Mouse (Mus musculus) urinary bladder, adult 18-20 months (tissue): Measurements from ENCODE around the gene Wdr49.

Experiments used
- DNase-seq, 2 experiments: peaks; one replicate each; pipeline ENCODE4 v3.0.0; 2022; ENCODE audit warnings: low spot score in 2 of 2, mixed read lengths in 2 of 2

Wdr49 gene

DNA sequence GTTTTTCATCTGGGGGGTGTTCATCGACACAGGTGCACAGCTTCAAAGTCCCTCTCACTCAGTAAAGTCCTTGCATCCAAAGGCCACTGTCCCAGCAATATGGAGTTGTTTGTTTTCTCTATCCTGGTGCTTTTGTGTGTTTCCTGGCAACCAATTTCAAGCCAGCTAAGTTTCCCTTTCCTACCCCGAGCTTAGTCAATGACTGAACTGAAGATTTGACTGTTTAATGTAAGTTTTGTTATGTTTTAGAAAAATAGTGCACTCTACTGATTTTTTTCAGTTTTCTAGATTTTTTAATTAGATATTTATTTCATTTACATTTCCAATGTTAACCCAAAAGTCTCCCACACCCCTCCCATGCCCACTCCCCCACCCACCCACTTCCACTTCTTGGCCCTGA, at the start of gene Wdr49:
TSS of gene Wdr49 (minus strand) at position 101 of the 400 bp plus-strand sequence.
- DNase-seq: no peak

DNA sequence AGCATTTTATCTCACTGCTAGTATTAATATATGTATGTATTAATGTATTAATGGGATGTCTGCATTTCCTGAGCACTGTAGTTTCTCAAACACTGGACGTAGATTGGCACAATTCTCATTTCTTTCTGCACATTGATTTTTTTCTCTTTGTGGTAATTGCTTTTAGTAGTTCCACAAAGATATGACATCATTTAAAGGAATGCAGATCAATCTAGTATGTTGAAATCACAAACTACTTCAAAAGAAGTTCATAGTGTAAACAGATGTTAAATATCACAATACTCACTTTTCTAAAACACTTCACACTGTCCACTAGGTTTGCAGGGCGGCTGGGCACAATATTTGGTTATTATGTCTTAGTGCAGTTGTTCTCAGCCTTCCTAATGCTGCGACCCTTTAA, 49.1 kb upstream of the Wdr49 start:
- no peak for DNase-seq

DNA sequence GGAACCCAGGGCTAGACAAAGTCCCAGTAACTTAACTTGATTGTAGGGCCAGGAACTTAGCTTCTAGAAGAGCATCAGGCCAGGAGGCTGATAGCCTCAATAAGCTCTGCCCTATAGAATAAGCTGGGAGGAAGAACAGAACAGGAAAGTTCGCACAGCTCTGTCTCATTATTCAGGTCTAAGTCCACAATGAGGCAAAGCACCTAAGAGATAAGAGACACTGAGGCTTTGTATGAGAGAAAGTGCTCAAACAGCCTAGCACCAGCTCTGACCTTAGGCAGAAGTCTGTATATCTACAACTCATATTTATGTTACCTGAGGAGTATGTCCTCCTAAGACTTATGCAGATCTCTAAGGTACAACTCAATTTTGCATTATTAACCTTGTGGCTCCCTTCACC, 40.6 kb upstream of the Wdr49 start:
- no peak for DNase-seq

DNA sequence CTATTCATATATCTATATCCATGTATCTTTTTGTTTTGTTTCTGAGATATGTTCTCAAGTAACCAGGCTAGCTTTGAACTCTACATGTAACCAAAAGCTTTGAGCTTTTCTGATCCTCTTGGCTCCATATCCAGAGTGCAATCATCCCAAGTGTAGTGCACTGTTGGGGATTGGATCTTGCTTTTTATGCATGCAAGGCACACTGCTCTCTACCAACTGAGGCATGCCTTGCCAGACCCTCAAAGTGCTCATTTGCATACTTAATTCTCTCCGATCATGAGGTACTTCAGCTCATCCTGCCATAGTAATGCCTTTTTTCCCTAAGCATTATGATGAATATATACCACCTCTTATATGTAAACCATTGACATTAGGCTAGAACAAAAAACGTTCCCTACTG, 39.4 kb upstream of the Wdr49 start:
- DNase-seq: no peak

DNA sequence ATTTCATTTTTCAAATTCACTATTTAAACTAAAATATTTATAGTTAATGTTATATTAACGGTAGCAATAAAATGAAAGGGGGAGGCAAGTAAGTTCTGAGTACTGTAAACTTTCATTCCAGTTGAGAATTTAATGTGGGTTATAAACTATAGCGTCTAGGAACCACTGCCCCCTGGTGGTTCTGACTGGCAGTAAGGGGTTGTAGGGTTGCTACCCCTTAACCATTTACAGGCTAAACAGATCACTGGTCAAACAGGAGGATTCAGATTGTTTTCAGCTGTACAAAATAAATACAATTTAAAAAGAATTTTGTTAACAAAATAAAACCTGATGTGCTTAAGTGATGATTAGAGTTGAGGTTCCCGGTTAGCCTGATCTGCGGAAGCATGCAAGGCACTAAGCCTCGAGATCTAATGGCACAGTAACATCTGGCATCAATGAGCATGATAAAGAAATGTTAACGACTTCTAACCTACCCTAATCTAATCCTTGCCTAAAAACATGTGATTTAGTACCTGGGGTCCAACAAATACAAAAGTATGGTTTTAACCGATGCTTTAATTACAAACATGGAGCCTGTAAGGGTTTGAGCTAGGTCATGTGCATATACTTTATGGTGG, 35.8 kb upstream of the Wdr49 start:
- peak in 1 of 2 experiments; percentile 32 for DNase-seq

DNA sequence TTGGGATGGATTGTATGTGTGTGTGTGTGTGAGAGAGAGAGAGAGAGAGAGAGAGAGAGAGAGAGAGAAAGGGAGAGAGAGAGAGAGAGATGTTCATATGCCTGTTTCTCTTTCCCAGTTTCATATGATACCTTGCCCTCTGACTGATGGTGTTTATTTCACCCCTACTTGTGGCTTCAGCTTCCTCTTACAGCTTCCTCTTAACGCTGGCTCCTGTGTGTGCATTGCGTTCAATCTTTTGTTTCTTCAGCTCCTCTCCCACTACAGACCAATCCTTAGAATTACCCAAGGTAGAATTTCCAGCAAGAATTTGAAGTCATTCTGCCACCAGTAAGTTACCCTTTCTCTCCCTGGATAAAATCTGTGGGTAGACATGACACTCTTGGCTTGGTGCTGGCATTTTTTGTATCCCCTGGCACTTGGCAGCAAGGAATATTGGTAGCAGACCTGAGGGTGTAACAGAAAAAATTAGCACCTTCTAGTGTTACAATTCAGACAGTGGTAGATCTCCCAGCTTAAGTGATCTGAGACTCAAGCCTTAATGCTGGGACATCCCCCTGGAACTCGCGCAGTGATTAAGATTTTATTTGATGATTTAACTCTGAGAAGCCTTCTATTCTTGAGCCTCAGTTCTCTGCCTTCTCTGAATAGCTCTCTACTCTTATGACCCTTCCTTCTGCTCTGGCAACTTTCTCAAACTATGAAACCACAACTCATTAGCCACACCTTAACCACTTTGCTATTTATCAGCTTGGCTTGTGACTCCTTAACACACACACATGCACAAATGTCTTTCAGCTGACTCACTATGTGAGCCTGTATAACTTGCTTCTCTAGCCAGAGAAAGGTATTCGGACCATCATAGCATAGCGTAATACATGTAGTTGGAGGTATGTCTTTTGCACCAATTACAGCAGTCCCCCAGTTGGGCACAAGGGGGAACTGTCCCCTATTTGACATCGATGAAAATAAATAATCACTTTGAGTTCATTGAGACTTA, 17.3 kb upstream of the Wdr49 start:
- peak in 1 of 2 experiments; percentile 10 for DNase-seq

DNA sequence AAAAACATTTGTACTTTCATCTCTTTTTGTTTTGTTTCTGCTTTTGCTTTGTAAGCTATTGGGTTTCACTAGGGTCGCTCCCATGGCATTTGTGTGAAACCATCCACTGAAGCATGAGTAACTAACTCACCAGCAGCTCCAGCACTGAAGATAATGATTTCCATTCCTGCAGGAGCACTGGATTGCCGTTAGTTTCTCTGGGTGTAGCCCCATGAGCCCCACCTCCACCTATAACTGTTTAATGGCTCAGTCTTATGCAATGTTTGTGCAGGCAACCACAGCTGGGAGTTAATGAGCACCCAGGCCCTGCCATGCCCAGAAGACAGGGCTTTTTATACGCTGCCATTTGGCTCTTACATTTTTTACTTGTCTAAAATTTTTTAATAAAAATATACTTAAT, 11.0 kb upstream of the Wdr49 start:
- DNase-seq: no peak

DNA sequence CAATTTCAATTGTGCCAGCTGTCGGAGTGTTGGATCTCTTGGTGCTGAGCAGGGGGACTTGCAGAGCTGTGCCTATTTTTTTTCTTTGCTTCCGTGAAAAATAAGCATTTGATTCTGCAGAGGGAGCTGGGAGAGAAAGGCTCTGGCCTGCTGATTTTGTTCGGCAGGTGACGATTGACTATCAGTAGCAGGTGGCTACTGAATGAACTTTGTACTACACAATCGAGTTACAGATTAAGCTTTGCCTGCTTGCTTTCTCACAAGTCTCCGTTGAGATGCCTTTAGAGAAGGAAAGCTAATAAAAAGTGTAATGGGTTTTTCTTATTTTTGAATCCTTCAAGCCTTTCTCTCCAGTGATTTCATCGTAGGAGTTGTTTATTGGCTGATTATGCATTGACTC, 6.8 kb downstream of the Wdr49 start:
- no peak for DNase-seq

DNA sequence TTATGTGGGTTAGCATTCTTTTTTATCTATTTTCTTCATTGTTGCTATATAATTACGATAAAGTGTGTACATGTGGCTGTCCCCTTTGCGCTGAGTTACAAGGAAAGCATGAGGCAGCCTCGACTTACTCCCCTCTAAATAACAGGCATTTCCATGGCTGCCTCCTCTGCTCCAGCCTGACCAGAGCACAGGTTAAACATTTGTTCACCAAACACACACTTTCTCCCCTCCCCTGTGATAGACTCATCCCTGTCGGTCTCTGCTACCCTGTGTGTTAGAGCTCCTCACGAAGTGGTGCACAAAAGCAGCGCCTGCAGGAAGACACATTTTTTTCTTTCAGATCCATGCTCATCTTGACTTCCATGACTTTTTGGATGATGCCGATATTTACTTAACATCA, 7.3 kb downstream of the Wdr49 start:
- DNase-seq: no peak

DNA sequence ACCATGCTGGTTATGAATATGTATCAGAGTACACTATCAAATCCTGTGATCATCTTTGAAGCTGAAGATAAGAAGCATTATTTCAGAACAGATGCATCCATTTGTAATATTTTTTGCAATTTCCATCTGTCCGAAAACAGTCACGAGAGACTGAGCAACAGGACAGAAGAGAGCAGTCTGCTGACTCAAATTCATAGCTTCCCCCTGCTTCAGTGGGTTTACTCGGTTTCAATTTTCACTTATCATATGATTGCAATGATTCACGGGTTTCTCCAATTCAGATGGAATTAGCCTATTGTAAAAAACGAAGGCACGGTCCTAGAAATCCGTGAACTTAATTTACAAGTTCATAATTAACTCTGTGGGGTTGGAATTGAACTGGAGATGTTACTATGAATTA, 13.8 kb downstream of the Wdr49 start:
- no peak for DNase-seq

DNA sequence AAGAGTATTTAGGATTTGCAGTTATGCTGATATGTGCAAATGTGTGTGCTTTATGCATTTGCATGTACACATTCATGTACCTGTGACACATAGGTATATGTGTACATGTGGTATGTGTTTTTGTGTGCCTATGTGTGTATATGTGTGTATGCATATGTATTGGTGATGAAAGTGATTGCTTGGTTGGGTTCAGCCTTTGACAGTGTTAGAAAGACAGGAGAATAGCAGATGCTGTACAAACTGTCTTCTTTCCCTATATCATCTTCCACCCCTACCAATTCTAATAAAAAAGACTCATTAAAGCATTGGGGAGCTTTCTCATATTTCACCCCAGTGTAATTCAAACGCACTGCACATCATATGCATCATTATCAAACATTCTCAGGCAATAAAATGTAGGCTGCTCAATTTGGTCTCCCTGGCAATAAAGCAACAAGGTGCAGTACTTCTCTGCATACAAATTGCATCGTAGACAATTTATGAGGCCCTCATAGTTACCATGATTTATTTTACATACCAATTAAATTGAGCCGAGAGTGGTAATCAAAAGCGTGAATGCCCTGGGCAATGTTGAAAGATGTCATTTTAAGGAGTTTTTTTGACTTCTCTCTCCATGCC, 51.3 kb downstream of the Wdr49 start:
- DNase-seq: no peak

DNA sequence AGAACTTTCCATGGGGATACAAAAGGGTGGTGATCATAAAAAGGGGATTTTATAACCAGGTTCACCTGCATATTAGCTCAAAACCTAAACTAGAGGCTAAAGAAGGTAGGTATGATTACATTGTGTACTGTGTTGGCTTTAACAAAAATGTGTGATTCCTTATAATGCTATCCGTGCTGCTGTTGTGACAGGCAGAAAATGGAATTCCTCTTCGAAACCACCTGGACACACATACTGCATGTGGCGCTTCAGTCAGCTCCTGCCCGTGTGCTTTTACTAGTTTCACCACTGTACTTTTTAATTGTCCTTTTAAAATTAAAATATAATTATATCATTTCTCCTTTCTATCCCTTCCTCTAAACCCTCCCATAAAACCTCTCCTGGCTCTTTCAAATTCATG, 86.0 kb downstream of the Wdr49 start:
- DNase-seq: no peak

DNA sequence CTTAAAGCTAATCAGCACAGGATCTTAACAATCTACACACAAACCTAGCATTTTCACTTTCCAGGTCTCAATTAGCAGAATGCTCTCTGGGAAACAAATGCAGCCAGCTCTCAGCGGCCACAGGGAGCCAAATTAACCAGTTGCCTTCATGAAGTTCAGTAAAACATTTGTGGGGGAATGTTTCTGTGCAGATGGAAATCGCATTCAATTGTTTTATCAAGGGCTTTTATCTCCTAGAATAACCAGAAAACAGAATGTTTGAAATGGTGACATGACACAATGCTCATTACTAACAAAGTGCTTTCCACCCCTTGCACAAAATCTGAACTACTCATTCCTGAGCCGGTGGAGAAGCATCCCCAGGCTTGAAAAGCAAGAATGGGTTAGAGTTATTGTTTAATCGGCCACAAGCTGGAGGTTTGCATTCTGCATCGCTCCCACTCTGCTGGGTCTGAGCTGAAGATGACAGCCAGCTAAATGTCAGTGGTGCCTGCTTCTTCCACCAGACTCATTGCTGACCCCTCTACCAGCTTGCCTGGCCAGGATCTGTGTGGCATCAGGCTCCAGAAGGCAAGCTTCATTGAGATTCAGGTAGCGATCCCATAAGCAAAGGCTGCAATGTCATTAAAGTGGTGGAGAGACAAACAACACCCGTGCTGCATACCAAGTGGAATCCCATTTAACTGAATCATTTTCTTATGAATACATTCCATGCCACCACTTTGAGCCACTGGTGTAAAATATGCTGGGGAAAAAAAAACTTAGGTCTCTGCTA, 86.6 kb downstream of the Wdr49 start:
- no peak for DNase-seq

DNA sequence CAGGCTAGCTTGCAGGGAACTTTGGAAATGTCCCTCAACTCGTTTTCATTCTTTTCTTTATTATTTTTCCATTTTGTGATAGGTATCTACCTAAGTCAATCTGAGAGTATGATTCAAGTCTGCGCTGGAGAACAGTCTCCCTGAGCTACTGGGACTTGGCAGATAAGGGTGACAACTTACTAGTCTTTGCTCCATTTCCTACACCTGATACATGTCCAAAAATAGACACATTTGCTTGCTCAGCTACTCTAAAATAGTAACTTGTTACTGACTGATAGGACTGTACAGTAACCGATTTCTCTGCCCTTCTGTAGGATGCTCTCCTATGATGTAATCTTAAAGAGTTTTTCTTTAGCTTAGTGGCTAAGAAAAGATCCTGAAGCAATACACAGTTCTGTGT, 87.5 kb downstream of the Wdr49 start:
- no peak for DNase-seq

DNA sequence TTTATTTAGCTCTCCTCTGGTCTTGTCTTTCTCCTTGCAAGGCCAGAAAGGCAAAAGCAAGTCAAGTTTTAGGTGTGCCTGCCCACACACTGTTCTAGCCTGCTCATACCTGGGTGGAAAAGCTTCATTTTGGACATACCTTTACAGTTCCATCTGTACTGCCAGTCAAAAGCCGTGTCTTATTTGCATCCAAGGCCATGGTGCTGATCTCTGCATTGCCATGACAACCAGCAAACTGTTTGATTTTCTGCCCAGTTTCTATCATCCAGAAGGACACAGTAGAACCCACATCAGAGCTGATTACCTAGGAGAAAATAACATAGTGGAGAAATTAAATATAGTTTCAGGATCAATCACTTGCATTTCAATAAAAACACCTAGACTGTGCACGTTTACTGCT, 100.2 kb downstream of the Wdr49 start:
- DNase-seq: no peak

DNA sequence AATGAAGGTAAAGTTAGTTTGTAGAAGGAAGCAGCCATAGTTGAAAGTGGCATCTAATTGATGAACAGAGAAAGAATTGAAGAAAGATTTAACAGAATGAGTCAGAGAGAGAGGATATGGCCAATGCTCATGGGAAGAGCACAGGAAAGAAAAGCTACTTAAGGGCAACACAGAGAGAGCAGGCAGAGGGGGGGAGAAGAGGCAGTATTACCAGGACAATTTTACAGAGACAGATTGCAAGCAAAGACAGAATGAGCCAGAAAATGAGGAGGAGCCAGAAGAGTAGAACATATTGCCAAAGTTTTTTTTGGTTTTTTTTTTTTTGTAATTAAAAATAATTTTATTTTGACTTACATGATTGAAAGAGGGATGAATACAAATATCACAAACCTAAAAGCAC, 128.0 kb downstream of the Wdr49 start:
- no peak for DNase-seq

DNA sequence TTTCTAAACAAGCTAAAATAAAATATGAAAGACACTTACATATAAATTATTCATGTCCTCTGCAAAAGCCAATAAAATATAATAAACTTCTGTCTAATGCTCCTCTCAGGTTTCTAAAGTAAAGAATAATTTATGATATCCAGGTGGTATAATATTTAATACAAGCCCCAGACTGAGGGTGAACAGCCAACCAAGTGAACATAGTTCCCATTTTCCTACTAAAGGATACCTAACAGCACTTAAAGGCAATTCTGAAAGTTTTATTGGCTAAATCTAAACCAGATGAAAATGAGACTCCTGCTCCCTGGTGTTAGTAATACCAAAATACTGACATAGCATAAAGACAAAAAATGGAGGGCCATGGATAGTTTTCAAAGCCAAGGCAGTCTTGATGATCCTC, 144.8 kb downstream of the Wdr49 start:
- DNase-seq: no peak

DNA sequence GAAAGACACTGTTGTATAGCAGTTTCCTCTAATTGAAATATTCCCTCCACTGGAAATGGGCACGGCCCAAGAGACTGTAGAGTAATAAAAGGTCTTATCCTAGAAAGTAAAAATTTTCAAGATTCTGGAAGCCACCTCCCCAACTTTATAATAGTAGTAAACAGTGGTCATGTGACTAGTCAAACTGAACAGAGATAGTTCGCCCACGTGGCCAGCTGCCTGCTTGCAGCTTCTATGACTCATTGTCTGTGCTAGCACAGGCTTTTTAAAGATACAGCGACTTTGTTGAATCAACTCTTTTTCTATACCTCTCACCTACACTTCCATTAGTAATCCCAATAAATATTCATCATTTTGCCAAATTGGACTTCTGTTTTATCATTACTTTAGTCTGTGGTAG, 161.0 kb downstream of the Wdr49 start:
- DNase-seq: no peak

DNA sequence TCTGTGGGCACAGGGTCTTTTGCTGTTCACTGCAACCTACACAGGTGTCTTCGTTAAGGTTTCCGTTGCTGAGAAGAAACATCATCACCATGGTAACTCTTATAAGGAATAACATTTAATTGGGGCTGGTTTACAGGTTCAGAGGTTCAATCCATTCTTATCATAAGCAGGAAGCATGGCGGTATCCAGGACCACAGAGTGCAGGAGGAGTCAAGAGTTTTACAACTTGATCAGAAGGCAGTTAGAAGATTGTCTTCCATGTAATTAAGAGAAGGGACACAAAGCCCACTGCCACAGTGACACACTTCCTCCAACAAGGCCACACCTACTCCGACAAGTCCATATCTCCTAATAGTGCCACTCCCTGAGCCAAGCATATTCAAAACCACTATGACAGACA, 173.1 kb downstream of the Wdr49 start:
- no peak for DNase-seq

DNA sequence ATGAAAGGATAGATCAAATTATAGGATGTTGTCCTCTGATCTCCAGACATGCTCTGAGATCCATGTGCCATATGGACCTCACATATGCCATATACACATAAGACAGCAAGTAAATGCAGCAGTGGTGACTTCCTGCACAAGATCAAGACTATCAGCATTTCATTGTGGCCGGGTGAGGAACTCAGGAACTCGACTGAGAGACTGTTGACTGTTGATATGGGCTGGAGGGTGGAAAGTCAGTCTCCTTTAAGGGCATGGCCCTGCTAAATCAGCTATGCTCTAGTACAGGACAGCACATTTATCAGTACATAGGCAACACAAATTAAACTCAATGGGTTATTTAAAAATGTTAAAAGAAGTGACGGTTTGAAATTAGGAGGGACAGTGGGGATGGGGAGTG, 173.7 kb downstream of the Wdr49 start:
- no peak for DNase-seq

DNA sequence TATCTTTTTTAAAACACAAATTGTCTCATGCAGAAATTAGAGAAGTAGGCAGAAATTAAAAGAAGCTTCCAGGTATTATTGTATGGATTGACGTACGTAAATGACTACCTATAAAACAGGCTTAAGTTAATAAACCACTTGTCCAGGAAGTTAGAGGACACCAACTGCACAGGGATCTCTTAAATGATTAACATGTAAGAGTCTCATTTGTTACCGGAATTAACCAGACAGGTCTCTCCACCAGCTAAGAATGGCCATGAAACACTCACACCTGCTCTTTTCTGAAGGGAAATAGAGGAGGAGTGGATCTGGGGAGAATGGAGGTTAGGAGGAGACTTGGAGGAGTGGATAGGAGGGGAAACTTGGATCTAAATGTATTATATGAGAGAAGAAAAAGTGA, 176.4 kb downstream of the Wdr49 start:
- no peak for DNase-seq

DNA sequence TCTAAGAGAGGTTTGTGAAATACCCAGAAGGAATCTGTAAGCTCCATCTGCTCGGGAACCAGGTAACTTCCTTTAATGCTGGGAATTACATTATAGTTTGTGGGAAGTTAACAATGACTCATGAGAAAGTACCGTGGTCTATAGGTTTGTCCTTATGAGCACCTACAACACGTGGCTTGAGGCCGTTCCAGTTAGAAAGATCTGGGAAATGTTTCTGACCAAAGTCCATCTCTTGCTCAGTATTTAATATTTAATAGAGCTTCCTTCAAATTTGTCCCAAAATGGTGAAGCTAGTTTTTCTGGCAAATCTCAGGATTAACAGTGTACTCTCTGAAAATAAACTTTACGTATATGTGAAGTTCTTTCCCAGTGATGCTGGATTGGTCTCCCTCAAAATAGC, 177.3 kb downstream of the Wdr49 start:
- no peak for DNase-seq
